Mouse (Mus musculus): Measurements from ENCODE around the gene Nphp4.
"Not testable (repeated sequence)": the region's sequence is repeated elsewhere in the genome, so short reads cannot be mapped to it uniquely, and the experiment has no call there.

DNA sequence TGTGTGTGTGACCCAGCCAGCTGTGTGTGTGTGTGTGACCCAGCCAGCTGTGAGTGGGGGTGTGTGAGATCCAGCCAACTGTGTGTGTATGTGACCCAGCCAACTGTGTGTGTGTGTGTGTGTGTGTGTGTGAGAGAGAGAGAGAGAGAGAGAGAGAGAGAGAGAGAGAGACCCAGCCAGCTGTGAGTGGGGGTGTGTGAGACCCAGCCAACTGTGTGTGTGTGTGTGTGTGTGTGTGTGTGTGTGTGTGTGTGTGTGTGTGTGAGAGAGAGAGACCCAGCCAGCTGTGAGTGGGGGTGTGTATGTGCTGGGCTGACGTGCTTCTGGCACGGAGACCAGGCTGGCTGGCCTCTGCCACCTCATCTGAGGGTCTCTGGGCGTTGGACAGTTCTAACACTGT is 79.3 kb downstream of the Nphp4 start:
- not testable (repeated sequence) for TF ChIP-seq CTCF (IDR thresholded peaks at IDR 0.05; ENCODE audit: borderline replicate concordance, insufficient read depth, low read length); POLR2A (IDR thresholded peaks at IDR 0.05; ENCODE audit: low read depth, low read length)
